Mouse (Mus musculus) lung, embryonic 14.5 days (tissue): ENCODE data around the gene Bcl2l12. TPM values are rescaled to one million over a fixed set of nuclear protein-coding genes. Genes with fewer than 3 reads are reported as not detected.
A peak's percentile ranks its signal among the peaks of the same experiment; 100 is the strongest.

Source experiments
- ATAC-seq: fragments of 200-750 bp; cut with Nextera tagmentation; 2 replicates; pipeline ENCODE4 v1.8.0; 2017; ENCODE audit warnings: mild to moderate bottlenecking, moderate TSS enrichment, moderate library complexity; ENCODE audit not compliant: insufficient read depth
- DNase-seq: peaks from one replicate; pipeline ENCODE4 v3.0.0-alpha.2; 2015
- H3K27ac ChIP-seq: fragments of 300-500 bp; sonication (generic); 2 replicates; pipeline ENCODE4 v1.5.1; 2014; ENCODE audit warnings: low read depth, mild to moderate bottlenecking, moderate library complexity
- H3K27me3 ChIP-seq: fragments of 300-500 bp; sonication (generic); 2 replicates; pipeline ENCODE4 v1.6.1; 2014; ENCODE audit warnings: low read length, control low read depth; ENCODE audit not compliant: insufficient read depth
- H3K36me3 ChIP-seq: fragments of 300-500 bp; sonication (generic); 2 replicates; pipeline ENCODE4 v1.6.1; 2014; ENCODE audit warnings: control low read depth; ENCODE audit not compliant: insufficient read depth
- H3K4me1 ChIP-seq: fragments of 300-500 bp; sonication (generic); 2 replicates; pipeline ENCODE4 v1.6.1; 2014; ENCODE audit warnings: antibody characterized with exemption, control low read depth; ENCODE audit not compliant: insufficient read depth
- H3K4me2 ChIP-seq: fragments of 300-500 bp; sonication (generic); 2 replicates; pipeline ENCODE4 v1.6.1; 2014; ENCODE audit warnings: mild to moderate bottlenecking
- H3K4me3 ChIP-seq: fragments of 300-500 bp; sonication (generic); 2 replicates; pipeline ENCODE4 v1.5.1; 2014; ENCODE audit warnings: low read depth, low read length
- H3K9ac ChIP-seq: fragments of 300-500 bp; sonication (generic); 2 replicates; pipeline ENCODE4 v1.6.1; 2014
- H3K9me3 ChIP-seq: fragments of 300-500 bp; sonication (generic); 2 replicates; pipeline ENCODE4 v1.6.1; 2016; ENCODE audit warnings: low read depth, low read length, control low read depth
- CTCF ChIP-seq: IDR thresholded peaks from 2 replicates; pipeline ENCODE4 v1.5.1; 2016; ENCODE audit warnings: antibody characterized with exemption, low read depth
- WGBS: fragments of 180-500 bp; shearing (Covaris S2); extraction: QIAGEN DNeasy Blood & Tissue Kit; methylation state at CpG from one replicate; pipeline ENCODE4 v1.1.7; 2014; 5-methylcytosine and 5-hydroxymethylcytosine counted together
- polyA plus RNA-seq: library from polyadenylated mRNA; unstranded; fragments of >200 nt; fragmentation: Nextera tagmentation; extraction: Ambion mirVana; gene quantifications from 2 replicates; pipeline ENCODE4 v1.2.1, GENCODE M21; 2014

Gene Bcl2l12
- polyA plus RNA-seq, 1 experiment from 2014 or later = 76.9 TPM

GRCm38 (mm10) chr7:44986879-44987718 is 11.4 kb downstream of the Bcl2l12 start:
- H3K4me2 ChIP-seq = peak overlapping the region; percentile 61
- WGBS = under 1% methylated on average over 29 of the region's 29 CpGs
- peak overlapping the region; percentile 97 for H3K4me3 ChIP-seq
- H3K36me3 ChIP-seq = peaks cover 47% of the 10 kb centered on the region
- no peaks in the 10 kb centered on the region for H3K9me3 ChIP-seq
- peak overlapping the region; percentile 85 for H3K27ac ChIP-seq
- peak overlapping the region; percentile 59 for H3K9ac ChIP-seq
- no peak for TF ChIP-seq CTCF
- ATAC-seq (peak; percentile 10), DNase-seq (no peak)
- no peaks in the 10 kb centered on the region for H3K27me3 ChIP-seq
- H3K4me1 ChIP-seq = peaks cover 8% of the 10 kb centered on the region; the same call in 1 of the 2 replicates

GRCm38 (mm10) chr7:44986192-44986878 is 12.2 kb downstream of the Bcl2l12 start, which contains the start of gene Prmt1:
Gene Prmt1, minus strand, starts transcription at chr7:44986568.
- peak; percentile 95 for ATAC-seq
- no peak for TF ChIP-seq CTCF
- DNase-seq = peak; percentile 100
- Histone ChIP-seq H3K27ac (peak within 1 kb of the TSS; percentile 96), H3K9me3 (no peaks in the 10 kb centered on the region), H3K9ac (peak within 1 kb of the TSS; percentile 99), H3K4me2 (peak within 1 kb of the TSS; percentile 66), H3K27me3 (no peaks in the 10 kb centered on the region), H3K4me1 (peaks cover 8% of the 10 kb centered on the region; the same call in 1 of the 2 replicates), H3K36me3 (peaks cover 47% of the 10 kb centered on the region), H3K4me3 (peak within 1 kb of the TSS; percentile 97)
- WGBS = under 1% methylated on average over 39 of the region's 42 CpGs

- Histone ChIP-seq H3K9me3 (no peaks in the 10 kb centered on the region), H3K27me3 (no peaks in the 10 kb centered on the region), H3K36me3 (peaks cover 47% of the 10 kb centered on the region), H3K27ac (peak overlapping the region; percentile 96), H3K4me3 (peak overlapping the region; percentile 97), H3K4me1 (peaks cover 8% of the 10 kb centered on the region; the same call in 1 of the 2 replicates), H3K9ac (peak overlapping the region; percentile 99), H3K4me2 (peak overlapping the region; percentile 66)
- peak; percentile 55 for TF ChIP-seq CTCF
- DNase-seq (peak; percentile 91), ATAC-seq (peak; percentile 13)
- WGBS = 0% methylated on average over 44 of the region's 45 CpGs
These were observed 12.8 kb downstream of the Bcl2l12 start for GRCm38 (mm10) chr7:44985595-44986191.

GRCm38 (mm10) chr7:44984833-44985164 is 13.7 kb downstream of the Bcl2l12 start:
- Histone ChIP-seq H3K27ac (no peak overlapping the region), H3K9me3 (no peaks in the 10 kb centered on the region), H3K4me1 (peaks cover 8% of the 10 kb centered on the region; the same call in 1 of the 2 replicates), H3K36me3 (peaks cover 48% of the 10 kb centered on the region), H3K4me2 (peak overlapping the region; percentile 66), H3K9ac (peak overlapping the region; percentile 2; the same call in 1 of the 2 replicates), H3K4me3 (peak overlapping the region; percentile 97), H3K27me3 (no peaks in the 10 kb centered on the region)
- DNase-seq = no peak
- TF ChIP-seq CTCF = no peak
- 34% methylated on average over 3 of the region's 3 CpGs for WGBS
- no peak for ATAC-seq

GRCm38 (mm10) chr7:44983944-44984832 is 14.3 kb downstream of the Bcl2l12 start:
- Histone ChIP-seq H3K9ac (0 out of 2 replicates have a peak overlapping the region, but pooled peaks have one; percentile 1), H3K4me1 (peaks cover 8% of the 10 kb centered on the region; the same call in 1 of the 2 replicates), H3K27me3 (no peaks in the 10 kb centered on the region), H3K27ac (peak overlapping the region; percentile 15; the same call in 1 of the 2 replicates), H3K4me3 (peak overlapping the region; percentile 97; the same call in 1 of the 2 replicates), H3K9me3 (no peaks in the 10 kb centered on the region), H3K36me3 (peaks cover 49% of the 10 kb centered on the region), H3K4me2 (peak overlapping the region; percentile 66)
- DNase-seq (no peak), ATAC-seq (no peak)
- 57% methylated on average over 7 of the region's 7 CpGs for WGBS
- TF ChIP-seq CTCF = 0 out of 2 replicates have a peak, but pooled peaks have one; percentile 4

GRCm38 (mm10) chr7:44983085-44983484 is 15.4 kb downstream of the Bcl2l12 start:
- no peak overlapping the region for H3K9ac ChIP-seq
- ATAC-seq = no peak

More at GRCm38 (mm10) chr7:44983085-44983484, 15.4 kb downstream of the Bcl2l12 start:
- H3K4me1 ChIP-seq = peaks cover 1% of the 10 kb centered on the region; the same call in 1 of the 2 replicates
- 30% methylated on average over 6 of the region's 6 CpGs for WGBS
- peaks cover 57% of the 10 kb centered on the region for H3K36me3 ChIP-seq
- peak; percentile 95 for TF ChIP-seq CTCF
- no peak overlapping the region for H3K4me2 ChIP-seq
- no peaks in the 10 kb centered on the region for H3K9me3 ChIP-seq
- peak; percentile 94 for DNase-seq
- H3K27ac ChIP-seq = no peak overlapping the region
- no peak overlapping the region for H3K4me3 ChIP-seq
- H3K27me3 ChIP-seq = no peaks in the 10 kb centered on the region
